Mouse (Mus musculus) midbrain, embryonic 14.5 days (tissue): ENCODE measurements at regions not wholly inside any gene's neighbourhood (a gene's known extent, or its start where the extent isn't known, plus 50 kb on each side); places are given as distances from the start of the nearest gene placed in this dataset.

Experiments used
- ATAC-seq: fragments of 200-750 bp; cut with Nextera tagmentation; 2 replicates; pipeline ENCODE4 v1.8.0; 2017; ENCODE audit warnings: moderate number of reproducible peaks, moderate library complexity; ENCODE audit not compliant: low FRiP score, low TSS enrichment
- DNase-seq: peaks from one replicate; pipeline ENCODE4 v3.0.0-alpha.2; 2015
- H3K27ac ChIP-seq: fragments of 300-500 bp; sonication (generic); replicated peaks from 2 replicates; pipeline ENCODE4 v1.5.1; 2014; ENCODE audit warnings: mild to moderate bottlenecking, low read depth, low read length, moderate library complexity
- H3K27me3 ChIP-seq: fragments of 300-500 bp; sonication (generic); 2 replicates; pipeline ENCODE4 v1.6.1; 2014; ENCODE audit warnings: low read length, control low read depth, mixed read lengths; ENCODE audit not compliant: control insufficient read depth, insufficient read depth
- H3K36me3 ChIP-seq: fragments of 300-500 bp; sonication (generic); 2 replicates; pipeline ENCODE4 v1.6.1; 2014; ENCODE audit warnings: low read length, control low read depth; ENCODE audit not compliant: control insufficient read depth, insufficient read depth
- H3K4me1 ChIP-seq: fragments of 300-500 bp; sonication (generic); 2 replicates; pipeline ENCODE4 v1.6.1; 2014; ENCODE audit warnings: mild to moderate bottlenecking, antibody characterized with exemption, low read length, control low read depth; ENCODE audit not compliant: control insufficient read depth, insufficient read depth
- H3K4me2 ChIP-seq: fragments of 300-500 bp; sonication (generic); 2 replicates; pipeline ENCODE4 v1.6.1; 2014; ENCODE audit warnings: mild to moderate bottlenecking, low read length, moderate library complexity
- H3K4me3 ChIP-seq: fragments of 300-500 bp; sonication (generic); replicated peaks from 2 replicates; pipeline ENCODE4 v1.5.1; 2014; ENCODE audit warnings: low read depth, low read length
- H3K9ac ChIP-seq: fragments of 300-500 bp; sonication (generic); replicated peaks from 2 replicates; pipeline ENCODE4 v1.6.1; 2014; ENCODE audit warnings: mild to moderate bottlenecking, low read length, moderate library complexity
- H3K9me3 ChIP-seq: fragments of 300-500 bp; sonication (generic); 2 replicates; pipeline ENCODE4 v1.6.1; 2016; ENCODE audit warnings: low read length, control low read depth, mixed read lengths; ENCODE audit not compliant: control insufficient read depth
- WGBS: fragments of 180-500 bp; shearing (Covaris S2); extraction: QIAGEN DNeasy Blood & Tissue Kit; methylation state at CpG from one replicate; pipeline ENCODE4 v1.1.7; 2014; 5-methylcytosine and 5-hydroxymethylcytosine counted together

- Histone ChIP-seq H3K36me3 (no peaks in the 10 kb centered on the region), H3K9ac (no peak overlapping the region), H3K27ac (no peak overlapping the region), H3K4me2 (no peak overlapping the region), H3K4me1 (no peaks in the 10 kb centered on the region), H3K27me3 (no peaks in the 10 kb centered on the region), H3K4me3 (no peak overlapping the region), H3K9me3 (no peaks in the 10 kb centered on the region)
- no peak for ATAC-seq
- 48% methylated on average over 1 of the region's 1 CpGs for WGBS
- peak; percentile 31 for DNase-seq
Observed at GRCm38 (mm10) chr13:10557559-10557958, 196.9 kb upstream of the Chrm3 start.

DNA sequence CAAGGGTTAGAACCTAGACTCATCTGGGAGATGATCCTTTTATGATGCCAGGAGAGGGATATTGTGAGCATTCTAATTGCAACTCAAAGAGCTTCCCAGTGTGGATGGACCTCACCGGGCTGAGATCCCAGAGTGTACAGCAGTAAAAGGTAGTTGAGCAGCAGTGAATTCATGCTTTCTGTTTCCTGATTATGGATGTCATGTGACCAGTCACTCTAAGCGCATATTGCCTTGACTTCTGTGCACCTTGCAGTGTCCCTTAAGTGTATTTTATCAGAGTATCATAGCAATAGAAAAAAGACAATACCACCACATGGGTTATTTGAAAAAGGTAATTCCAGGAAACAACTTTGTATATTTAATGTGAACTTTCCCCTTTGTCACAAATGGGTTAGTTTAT, 193.9 kb upstream of the Chrm3 start:
- no peaks in the 10 kb centered on the region for H3K4me1 ChIP-seq
- H3K4me3 ChIP-seq, result no peak overlapping the region
- no peak overlapping the region for H3K27ac ChIP-seq
- H3K36me3 ChIP-seq, result no peaks in the 10 kb centered on the region
- WGBS, result 74% methylated on average over 2 of the region's 2 CpGs
- DNase-seq (no peak), ATAC-seq (no peak)
- H3K9ac ChIP-seq, result no peak overlapping the region
- H3K4me2 ChIP-seq, result no peak overlapping the region
- H3K9me3 ChIP-seq, result no peaks in the 10 kb centered on the region
- H3K27me3 ChIP-seq, result no peaks in the 10 kb centered on the region

DNA sequence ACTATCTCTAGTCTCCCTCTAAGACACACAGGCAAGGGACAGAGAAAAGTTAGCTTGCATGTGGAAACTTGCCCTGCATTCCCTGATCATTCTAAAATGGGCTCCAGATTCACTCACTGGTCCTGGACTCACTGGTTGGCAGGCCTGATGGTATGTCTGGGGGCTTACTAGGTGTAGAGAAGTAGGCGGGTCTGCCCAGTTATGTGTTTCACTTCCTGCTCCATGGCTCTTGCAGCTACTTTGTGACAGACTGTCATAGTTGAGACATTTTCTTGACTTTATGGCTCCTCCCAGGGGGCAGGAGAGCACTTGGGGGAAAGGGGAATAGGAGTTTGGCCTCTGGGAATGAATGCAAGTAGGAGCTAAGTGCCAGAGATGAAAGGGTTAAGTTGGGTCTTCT, 182.1 kb upstream of the Chrm3 start:
- H3K36me3 ChIP-seq, result no peaks in the 10 kb centered on the region
- H3K4me2 ChIP-seq, result no peak overlapping the region
- DNase-seq (no peak), ATAC-seq (no peak)
- no peak overlapping the region for H3K27ac ChIP-seq
- H3K9me3 ChIP-seq, result no peaks in the 10 kb centered on the region
- H3K4me3 ChIP-seq, result no peak overlapping the region
- WGBS, result 92% methylated on average over 1 of the region's 1 CpGs
- H3K4me1 ChIP-seq, result no peaks in the 10 kb centered on the region
- no peaks in the 10 kb centered on the region for H3K27me3 ChIP-seq
- no peak overlapping the region for H3K9ac ChIP-seq

DNA sequence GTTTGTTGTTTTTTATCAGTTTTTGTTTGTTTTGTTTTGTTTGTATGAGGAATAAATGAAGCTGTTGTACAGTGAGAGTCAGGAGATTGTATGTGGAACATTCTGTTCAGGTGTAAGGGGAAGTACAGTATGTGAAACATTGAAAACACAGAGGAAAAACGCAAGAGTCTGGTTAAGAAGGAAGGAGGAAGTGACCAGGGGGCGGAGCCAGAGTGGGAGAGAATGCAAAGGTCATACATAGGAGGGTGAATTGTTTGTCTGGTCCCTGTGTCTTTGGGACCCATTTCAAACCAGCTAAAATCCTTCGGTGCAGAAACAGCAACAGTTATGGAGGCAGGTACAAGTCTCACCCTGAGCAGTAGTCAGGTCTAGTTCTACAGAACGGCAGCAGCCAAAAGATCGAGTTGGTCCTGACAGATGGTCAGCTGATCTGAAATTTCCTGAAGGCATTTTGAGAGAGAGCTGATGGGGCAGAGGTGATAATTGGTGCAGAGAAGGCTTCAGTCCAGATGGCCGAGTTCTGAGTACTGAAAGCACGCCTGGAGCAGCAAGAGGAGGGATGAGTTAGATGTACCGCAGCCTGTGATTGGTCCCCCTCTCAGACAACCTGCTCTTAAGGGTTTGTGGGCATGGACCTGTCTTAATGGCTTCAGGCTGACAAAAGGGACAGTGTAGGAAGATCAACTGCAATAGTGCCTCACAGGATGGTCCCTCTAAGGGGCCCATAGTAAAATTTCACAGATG, 179.7 kb upstream of the Chrm3 start:
- DNase-seq, result no peak
- 83% methylated on average over 8 of the region's 8 CpGs for WGBS
- H3K9me3 ChIP-seq, result no peaks in the 10 kb centered on the region

GRCm38 (mm10) chr13:10538927-10539326, 178.3 kb upstream of the Chrm3 start:
- no peak for ATAC-seq
- 82% methylated on average over 4 of the region's 4 CpGs for WGBS

More for the DNA sequence above, 179.7 kb upstream of the Chrm3 start:
- no peak overlapping the region for H3K4me3 ChIP-seq
- no peak overlapping the region for H3K9ac ChIP-seq
- ATAC-seq, result no peak
- H3K4me1 ChIP-seq, result no peaks in the 10 kb centered on the region
- H3K27ac ChIP-seq, result no peak overlapping the region
- no peaks in the 10 kb centered on the region for H3K36me3 ChIP-seq
- H3K4me2 ChIP-seq, result no peak overlapping the region
- H3K27me3 ChIP-seq, result no peaks in the 10 kb centered on the region

GRCm38 (mm10) chr13:10527251-10527650, 166.6 kb upstream of the Chrm3 start:
- ATAC-seq, result no peak
- H3K9ac ChIP-seq, result no peak overlapping the region
- no peak overlapping the region for H3K4me3 ChIP-seq
- no peaks in the 10 kb centered on the region for H3K4me1 ChIP-seq
- H3K36me3 ChIP-seq, result no peaks in the 10 kb centered on the region
- H3K9me3 ChIP-seq, result no peaks in the 10 kb centered on the region
- DNase-seq, result peak; percentile 6
- WGBS, result 82% methylated on average over 2 of the region's 2 CpGs
- H3K27ac ChIP-seq, result no peak overlapping the region
- no peaks in the 10 kb centered on the region for H3K27me3 ChIP-seq
- H3K4me2 ChIP-seq, result no peak overlapping the region

More at GRCm38 (mm10) chr13:10538927-10539326, 178.3 kb upstream of the Chrm3 start:
- no peak for DNase-seq
- H3K4me2 ChIP-seq, result no peak overlapping the region
- H3K4me1 ChIP-seq, result no peaks in the 10 kb centered on the region
- no peaks in the 10 kb centered on the region for H3K9me3 ChIP-seq
- H3K4me3 ChIP-seq, result no peak overlapping the region
- H3K9ac ChIP-seq, result no peak overlapping the region
- H3K36me3 ChIP-seq, result no peaks in the 10 kb centered on the region
- no peak overlapping the region for H3K27ac ChIP-seq
- no peaks in the 10 kb centered on the region for H3K27me3 ChIP-seq

DNA sequence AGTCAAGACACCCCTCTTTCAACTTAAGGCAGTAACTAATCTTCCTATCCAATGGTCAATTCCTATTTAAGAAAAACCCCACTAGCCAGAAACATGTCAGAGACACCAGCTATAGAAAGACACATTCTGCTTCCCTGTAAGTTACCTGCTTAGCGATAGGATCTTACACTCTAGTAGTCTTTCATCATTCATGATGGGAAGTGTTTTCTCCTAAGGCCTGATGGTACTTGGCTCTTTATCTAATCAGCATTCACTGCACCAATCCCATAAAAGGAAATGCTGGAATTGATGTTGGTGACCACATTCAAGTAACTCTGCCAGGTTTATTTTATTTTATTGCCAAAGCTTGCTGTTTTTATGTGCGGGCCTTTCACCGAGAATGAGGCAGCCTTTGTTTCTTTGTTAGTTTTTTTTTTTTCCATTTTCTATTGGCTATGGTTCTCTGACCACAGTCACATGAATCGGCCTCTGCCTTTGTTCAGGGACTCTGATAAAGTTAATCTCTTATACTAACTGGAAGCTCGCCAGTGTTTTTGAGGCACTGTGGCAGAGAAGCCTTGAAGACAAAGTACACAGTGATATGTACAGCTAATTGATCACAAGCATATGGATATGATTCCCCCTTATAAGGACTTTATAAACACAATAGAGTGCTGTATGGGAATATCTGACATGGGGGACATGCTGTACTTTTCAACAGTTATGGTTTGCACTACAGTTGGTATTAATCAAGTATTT, 166.0 kb upstream of the Chrm3 start:
- Histone ChIP-seq H3K27ac (no peak overlapping the region), H3K4me1 (no peaks in the 10 kb centered on the region), H3K9ac (no peak overlapping the region), H3K36me3 (no peaks in the 10 kb centered on the region), H3K4me2 (no peak overlapping the region), H3K27me3 (no peaks in the 10 kb centered on the region), H3K4me3 (no peak overlapping the region), H3K9me3 (no peaks in the 10 kb centered on the region)
- ATAC-seq, result no peak
- DNase-seq, result peak; percentile 24
- WGBS, result 51% methylated on average over 5 of the region's 5 CpGs

DNA sequence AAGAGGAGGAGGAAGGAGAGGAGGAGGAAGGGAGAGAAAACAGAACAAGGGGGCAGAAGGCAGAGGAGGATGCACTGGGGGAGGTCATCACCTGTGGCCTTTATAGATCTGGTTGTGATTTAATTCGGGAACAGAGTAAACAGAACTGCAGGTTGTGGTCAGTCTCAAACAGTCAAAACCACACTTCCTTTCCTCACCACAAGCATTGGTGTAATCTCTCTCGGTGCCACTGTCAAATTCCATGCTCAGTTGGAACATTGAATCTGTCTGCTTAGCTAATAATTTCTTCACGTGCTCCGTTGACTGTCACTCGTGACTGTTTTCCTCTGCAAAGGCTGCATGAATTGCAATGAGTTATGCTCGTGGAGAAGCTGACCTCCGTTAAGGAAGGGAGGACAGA, 143.6 kb upstream of the Chrm3 start:
- H3K36me3 ChIP-seq, result no peaks in the 10 kb centered on the region
- no peak overlapping the region for H3K9ac ChIP-seq
- H3K27me3 ChIP-seq, result no peaks in the 10 kb centered on the region
- DNase-seq (peak; percentile 27), ATAC-seq (no peak)
- no peak overlapping the region for H3K4me2 ChIP-seq
- WGBS, result 21% methylated on average over 7 of the region's 7 CpGs
- H3K9me3 ChIP-seq, result no peaks in the 10 kb centered on the region
- H3K27ac ChIP-seq, result no peak overlapping the region
- no peak overlapping the region for H3K4me3 ChIP-seq
- no peaks in the 10 kb centered on the region for H3K4me1 ChIP-seq

GRCm38 (mm10) chr13:10455323-10455722, 94.7 kb upstream of the Chrm3 start:
- ATAC-seq (no peak), DNase-seq (no peak)
- Histone ChIP-seq H3K36me3 (no peaks in the 10 kb centered on the region), H3K4me1 (no peaks in the 10 kb centered on the region), H3K9ac (no peak overlapping the region), H3K4me3 (no peak overlapping the region), H3K9me3 (no peaks in the 10 kb centered on the region), H3K27me3 (no peaks in the 10 kb centered on the region), H3K27ac (no peak overlapping the region), H3K4me2 (no peak overlapping the region)
- 95% methylated on average over 6 of the region's 6 CpGs for WGBS
